Mouse (Mus musculus) cerebellum, adult 2 months (tissue): ENCODE measurements around the gene Shc2.

ENCODE experiments used
- CTCF ChIP-seq: fragments of 200-500 bp; IDR thresholded peaks from 2 replicates; pipeline ENCODE4 v1.5.1; 2011; ENCODE audit warnings: low read depth, mild to moderate bottlenecking, control low read depth, low read length, moderate library complexity, borderline replicate concordance; ENCODE audit not compliant: insufficient read depth
- POLR2A ChIP-seq: fragments of 200-500 bp; IDR thresholded peaks from 2 replicates; pipeline ENCODE4 v1.6.1; 2011; ENCODE audit warnings: low read length, control low read depth, borderline replicate concordance; ENCODE audit not compliant: insufficient read depth

DNA sequence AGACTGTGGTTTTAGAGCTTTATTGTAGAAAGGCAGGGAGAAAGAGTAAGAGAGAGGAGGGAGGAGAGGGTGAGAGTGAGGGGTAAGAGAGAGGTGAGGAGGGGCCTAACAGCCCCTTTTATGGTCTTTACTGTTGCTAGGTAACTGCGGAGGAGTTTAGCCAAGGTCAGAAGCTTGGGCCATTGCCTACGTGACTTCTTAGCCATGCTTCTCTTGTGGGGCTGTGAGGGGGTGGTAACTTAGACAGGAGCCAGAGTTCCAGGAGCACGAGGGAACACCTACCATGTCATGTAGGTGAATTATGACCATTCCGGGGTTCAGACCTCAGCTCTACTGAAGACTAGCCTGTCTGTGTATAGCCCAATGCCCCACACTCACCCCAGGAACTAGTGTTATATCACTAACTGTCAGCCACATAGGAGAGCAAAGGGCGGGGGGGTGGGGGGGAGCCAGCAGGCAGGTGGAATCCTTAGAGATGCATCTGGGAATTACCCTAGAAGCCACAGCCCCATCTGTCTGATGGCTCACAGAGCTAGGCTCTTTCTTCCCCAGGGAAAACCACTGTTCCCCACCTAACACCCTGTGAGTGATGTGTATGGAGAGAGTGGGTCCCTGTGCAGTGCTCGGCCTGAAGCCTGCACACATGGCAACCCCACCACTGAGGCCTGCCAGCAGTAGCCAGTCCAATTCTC is 33.8 kb upstream of the Shc2 start:
- TF ChIP-seq POLR2A (no peak), CTCF (no peak)
